Mouse (Mus musculus) 3134 (cell line): Measurements from ENCODE around the gene Gm11563.

ENCODE experiments used
- DNase-seq: peaks from one replicate; pipeline ENCODE4 v3.0.0-alpha.2; 2011; ENCODE audit warnings: low spot score; ENCODE audit not compliant: insufficient read length; ENCODE audit errors: extremely low read depth

The Gm11563 gene

GRCm38 (mm10) chr11:99609126-99609525 lies 49.6 kb downstream of the Gm11563 start:
- DNase-seq: no peak
